Mouse (Mus musculus) CD8-positive naive resting alpha-beta T cell, adult 57 days (primary cell): Measurements from ENCODE around the gene Mapk1ip1. TPM values are rescaled to one million over a fixed set of nuclear protein-coding genes. Genes with fewer than 3 reads are reported as not detected.

ENCODE experiments used
- total RNA-seq: library from RNA; stranded (reverse); gene quantifications from one replicate; pipeline ENCODE4 v1.2.4, GENCODE M21; 2023

Mapk1ip1 gene
- total RNA-seq = 50.9 TPM

DNA sequence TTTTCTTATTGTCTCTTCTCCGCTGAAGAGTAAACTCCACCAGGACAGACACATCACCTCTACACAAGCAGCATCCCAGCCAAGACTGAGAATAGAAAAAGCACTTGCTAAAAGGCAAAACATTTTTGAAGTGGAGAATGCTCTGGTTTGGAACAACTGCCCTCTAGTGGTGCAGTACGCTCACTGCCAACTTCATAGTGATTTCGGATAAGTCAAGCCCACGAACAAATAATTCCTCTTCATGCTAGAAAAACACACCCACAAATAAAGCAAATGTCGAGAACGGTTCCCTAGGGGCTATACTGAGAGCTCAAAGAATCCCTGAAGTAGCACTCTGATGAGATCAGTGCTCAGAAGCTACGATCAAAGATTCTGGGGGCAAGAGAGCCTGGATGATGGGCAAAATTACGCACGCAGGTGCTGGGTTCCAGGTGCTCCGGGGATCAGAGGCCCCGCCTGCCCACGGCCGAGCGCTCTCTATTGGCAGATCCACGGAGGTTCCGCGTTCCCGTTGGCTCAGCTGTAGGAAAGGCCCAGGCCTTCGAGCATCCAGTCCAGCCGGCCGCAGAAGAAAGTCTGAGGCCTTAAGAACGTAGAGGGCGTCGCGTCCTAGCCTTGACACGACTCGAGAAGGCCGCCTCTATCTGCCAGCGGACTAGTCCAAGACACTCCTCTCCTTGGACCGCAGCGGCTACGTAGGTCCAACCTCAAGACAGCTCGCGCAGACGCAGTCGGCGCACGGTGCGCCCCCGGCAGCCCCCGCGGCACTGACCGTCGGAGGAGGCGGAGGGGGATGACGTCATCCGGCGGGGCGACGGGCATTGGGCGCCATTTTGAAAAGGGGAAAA lies at the start of gene Mapk1ip1, which contains the start of gene Ppp2r2d:
Gene Mapk1ip1, minus strand, starts transcription at position 730 of the 848 bp plus-strand sequence.
Gene Ppp2r2d, plus strand, starts transcription at position 536 of the 848 bp plus-strand sequence.

Other genes with a start within 250 kb of the Mapk1ip1 start
- 54.1 TPM for gene Ppp2r2d, start 194 bp downstream of the Mapk1ip1 start, total RNA-seq
- gene Bnip3, start 63.2 kb upstream of the Mapk1ip1 start, total RNA-seq = 3.9 TPM
- not detected for gene Jakmip3, start 94.5 kb upstream of the Mapk1ip1 start, total RNA-seq
- gene Dpysl4, start 239.7 kb upstream of the Mapk1ip1 start, total RNA-seq = not detected